Mouse (Mus musculus) midbrain, embryonic 11.5 days (tissue): ENCODE measurements around the gene Ttc7. TPM values are rescaled to one million over a fixed set of nuclear protein-coding genes. Genes with fewer than 3 reads are reported as not detected.

Experiments used
- ATAC-seq: fragments of 200-750 bp; cut with Nextera tagmentation; 2 replicates; pipeline ENCODE4 v1.8.0; 2017; ENCODE audit warnings: moderate TSS enrichment, moderate library complexity; ENCODE audit not compliant: low FRiP score
- DNase-seq: peaks from one replicate; pipeline ENCODE4 v3.0.0; 2015; ENCODE audit warnings: low spot score; ENCODE audit errors: missing footprints
- H3K27ac ChIP-seq: fragments of 300-500 bp; sonication (generic); 2 replicates; pipeline ENCODE4 v1.5.1; 2014; ENCODE audit warnings: low read depth, low read length
- H3K27me3 ChIP-seq: fragments of 300-500 bp; sonication (generic); 2 replicates; pipeline ENCODE4 v1.6.1; 2014; ENCODE audit warnings: mild to moderate bottlenecking, low read length, moderate library complexity, mixed read lengths; ENCODE audit not compliant: control insufficient read depth, insufficient read depth
- H3K36me3 ChIP-seq: fragments of 300-500 bp; sonication (generic); 2 replicates; pipeline ENCODE4 v1.6.1; 2014; ENCODE audit warnings: mild to moderate bottlenecking, low read length, moderate library complexity, mixed read lengths; ENCODE audit not compliant: control insufficient read depth, insufficient read depth
- H3K4me1 ChIP-seq: fragments of 300-500 bp; sonication (generic); 2 replicates; pipeline ENCODE4 v1.6.1; 2014; ENCODE audit warnings: low read length; ENCODE audit not compliant: control insufficient read depth, insufficient read depth
- H3K4me2 ChIP-seq: fragments of 300-500 bp; sonication (generic); 2 replicates; pipeline ENCODE4 v1.6.1; 2014; ENCODE audit warnings: mild to moderate bottlenecking, moderate library complexity
- H3K4me3 ChIP-seq: fragments of 300-500 bp; sonication (generic); 2 replicates; pipeline ENCODE4 v1.5.1; 2014; ENCODE audit warnings: low read depth, low read length
- H3K9ac ChIP-seq: fragments of 300-500 bp; sonication (generic); 2 replicates; pipeline ENCODE4 v1.6.1; 2014; ENCODE audit warnings: low read length
- H3K9me3 ChIP-seq: fragments of 300-500 bp; sonication (generic); 2 replicates; pipeline ENCODE4 v1.6.1; 2016; ENCODE audit warnings: low read length; ENCODE audit not compliant: control insufficient read depth
- WGBS: fragments of 180-500 bp; shearing (Covaris S2); extraction: QIAGEN DNeasy Blood & Tissue Kit; methylation state at CpG from one replicate; pipeline ENCODE4 v1.1.7; 2014; 5-methylcytosine and 5-hydroxymethylcytosine counted together
- polyA plus RNA-seq: library from polyadenylated mRNA; unstranded; fragments of >200 nt; fragmentation: Nextera tagmentation; extraction: Ambion mirVana; gene quantifications from 2 replicates; pipeline ENCODE4 v1.2.1, GENCODE M21; 2014

Ttc7 gene
- polyA plus RNA-seq, 1 experiment from 2014 or later: 3.0 TPM

GRCm38 (mm10) chr17:87361132-87361531, 78.4 kb downstream of the Ttc7 start:
- 41% methylated on average over 3 of the region's 3 CpGs for WGBS
- H3K36me3 ChIP-seq: no peaks in the 10 kb centered on the region
- H3K9me3 ChIP-seq: no peaks in the 10 kb centered on the region
- no peak overlapping the region for H3K27ac ChIP-seq
- no peak overlapping the region for H3K4me3 ChIP-seq
- ATAC-seq: peak; percentile 24; the same call in 1 of the 2 replicates
- H3K4me1 ChIP-seq: no peaks in the 10 kb centered on the region
- no peak for DNase-seq
- H3K27me3 ChIP-seq: no peaks in the 10 kb centered on the region
- no peak overlapping the region for H3K9ac ChIP-seq
- no peak overlapping the region for H3K4me2 ChIP-seq

- H3K27me3 ChIP-seq: no peaks in the 10 kb centered on the region
- DNase-seq (no peak), ATAC-seq (no peak)
- no peak overlapping the region for H3K4me3 ChIP-seq
- no peaks in the 10 kb centered on the region for H3K9me3 ChIP-seq
- no peaks in the 10 kb centered on the region for H3K36me3 ChIP-seq
- H3K4me2 ChIP-seq: no peak overlapping the region
- no peak overlapping the region for H3K9ac ChIP-seq
- 93% methylated on average over 15 of the region's 15 CpGs for WGBS
- H3K4me1 ChIP-seq: peaks cover 10% of the 10 kb centered on the region
- H3K27ac ChIP-seq: no peak overlapping the region
Measured at GRCm38 (mm10) chr17:87364108-87364507, 81.4 kb downstream of the Ttc7 start.

GRCm38 (mm10) chr17:87365268-87365667, 82.6 kb downstream of the Ttc7 start:
- Histone ChIP-seq H3K4me3 (no peak overlapping the region), H3K4me2 (no peak overlapping the region), H3K27ac (no peak overlapping the region), H3K9ac (no peak overlapping the region), H3K4me1 (peaks cover 13% of the 10 kb centered on the region), H3K36me3 (no peaks in the 10 kb centered on the region), H3K9me3 (no peaks in the 10 kb centered on the region), H3K27me3 (no peaks in the 10 kb centered on the region)
- no peak for ATAC-seq
- DNase-seq: no peak
- 73% methylated on average over 8 of the region's 8 CpGs for WGBS

GRCm38 (mm10) chr17:87366520-87366919, 83.8 kb downstream of the Ttc7 start:
- Histone ChIP-seq H3K4me1 (peaks cover 13% of the 10 kb centered on the region), H3K9me3 (no peaks in the 10 kb centered on the region), H3K4me2 (no peak overlapping the region), H3K36me3 (no peaks in the 10 kb centered on the region), H3K9ac (no peak overlapping the region), H3K27me3 (no peaks in the 10 kb centered on the region), H3K4me3 (no peak overlapping the region), H3K27ac (no peak overlapping the region)
- WGBS: 14% methylated on average over 2 of the region's 2 CpGs
- DNase-seq: no peak
- no peak for ATAC-seq

- H3K9ac ChIP-seq: no peak overlapping the region
- no peak for DNase-seq
- H3K4me1 ChIP-seq: peaks cover 13% of the 10 kb centered on the region
- ATAC-seq: no peak
- H3K27me3 ChIP-seq: no peaks in the 10 kb centered on the region
- H3K4me2 ChIP-seq: no peak overlapping the region
- H3K27ac ChIP-seq: no peak overlapping the region
- no peaks in the 10 kb centered on the region for H3K9me3 ChIP-seq
- H3K4me3 ChIP-seq: no peak overlapping the region
- no peaks in the 10 kb centered on the region for H3K36me3 ChIP-seq
- WGBS: 44% methylated on average over 4 of the region's 4 CpGs
Measured at GRCm38 (mm10) chr17:87367228-87367627, 84.5 kb downstream of the Ttc7 start.

GRCm38 (mm10) chr17:87367640-87368039, 85.0 kb downstream of the Ttc7 start:
- no peak overlapping the region for H3K9ac ChIP-seq
- no peaks in the 10 kb centered on the region for H3K36me3 ChIP-seq
- 62% methylated on average over 3 of the region's 3 CpGs for WGBS
- H3K27ac ChIP-seq: no peak overlapping the region
- H3K4me1 ChIP-seq: peaks cover 13% of the 10 kb centered on the region
- no peaks in the 10 kb centered on the region for H3K9me3 ChIP-seq
- H3K4me3 ChIP-seq: no peak overlapping the region
- no peaks in the 10 kb centered on the region for H3K27me3 ChIP-seq
- H3K4me2 ChIP-seq: no peak overlapping the region
- DNase-seq: no peak
- ATAC-seq: no peak

- H3K9ac ChIP-seq: no peak overlapping the region
- H3K4me1 ChIP-seq: peaks cover 13% of the 10 kb centered on the region
- H3K27me3 ChIP-seq: no peaks in the 10 kb centered on the region
- no peaks in the 10 kb centered on the region for H3K9me3 ChIP-seq
- no peak overlapping the region for H3K27ac ChIP-seq
- WGBS: 91% methylated on average over 10 of the region's 10 CpGs
- ATAC-seq (no peak), DNase-seq (no peak)
- no peak overlapping the region for H3K4me2 ChIP-seq
- no peaks in the 10 kb centered on the region for H3K36me3 ChIP-seq
- H3K4me3 ChIP-seq: no peak overlapping the region
Measured at GRCm38 (mm10) chr17:87368481-87368880, 85.8 kb downstream of the Ttc7 start.

GRCm38 (mm10) chr17:87369270-87369759, 86.6 kb downstream of the Ttc7 start:
- Histone ChIP-seq H3K27ac (no peak overlapping the region), H3K9ac (no peak overlapping the region), H3K36me3 (no peaks in the 10 kb centered on the region), H3K4me1 (peaks cover 13% of the 10 kb centered on the region), H3K27me3 (no peaks in the 10 kb centered on the region), H3K4me2 (no peak overlapping the region), H3K4me3 (no peak overlapping the region), H3K9me3 (no peaks in the 10 kb centered on the region)
- WGBS: 70% methylated on average over 18 of the region's 18 CpGs
- no peak for ATAC-seq
- no peak for DNase-seq

- Histone ChIP-seq H3K4me2 (no peak overlapping the region), H3K27me3 (no peaks in the 10 kb centered on the region), H3K4me3 (no peak overlapping the region), H3K27ac (no peak overlapping the region), H3K4me1 (peaks cover 8% of the 10 kb centered on the region), H3K9me3 (no peaks in the 10 kb centered on the region), H3K36me3 (no peaks in the 10 kb centered on the region), H3K9ac (no peak overlapping the region)
- 74% methylated on average over 7 of the region's 7 CpGs for WGBS
- ATAC-seq (no peak), DNase-seq (no peak)
Measured at GRCm38 (mm10) chr17:87372189-87372588, 89.5 kb downstream of the Ttc7 start.

- no peaks in the 10 kb centered on the region for H3K36me3 ChIP-seq
- no peak overlapping the region for H3K4me3 ChIP-seq
- H3K9me3 ChIP-seq: no peaks in the 10 kb centered on the region
- peaks cover 17% of the 10 kb centered on the region for H3K4me1 ChIP-seq
- H3K4me2 ChIP-seq: no peak overlapping the region
- no peak overlapping the region for H3K9ac ChIP-seq
- WGBS: 94% methylated on average over 9 of the region's 9 CpGs
- no peaks in the 10 kb centered on the region for H3K27me3 ChIP-seq
- no peak overlapping the region for H3K27ac ChIP-seq
- no peak for DNase-seq
- no peak for ATAC-seq
Measured at GRCm38 (mm10) chr17:87373327-87373726, 90.6 kb downstream of the Ttc7 start.
